Mouse (Mus musculus): ENCODE results near the gene Lipt1. TPM values are rescaled to one million over a fixed set of nuclear protein-coding genes. Genes with fewer than 3 reads are reported as not detected.

Gene Lipt1
- total and polyA plus RNA-seq, 3 experiments: 0.88 to 16.9 (median 9.7) TPM

DNA sequence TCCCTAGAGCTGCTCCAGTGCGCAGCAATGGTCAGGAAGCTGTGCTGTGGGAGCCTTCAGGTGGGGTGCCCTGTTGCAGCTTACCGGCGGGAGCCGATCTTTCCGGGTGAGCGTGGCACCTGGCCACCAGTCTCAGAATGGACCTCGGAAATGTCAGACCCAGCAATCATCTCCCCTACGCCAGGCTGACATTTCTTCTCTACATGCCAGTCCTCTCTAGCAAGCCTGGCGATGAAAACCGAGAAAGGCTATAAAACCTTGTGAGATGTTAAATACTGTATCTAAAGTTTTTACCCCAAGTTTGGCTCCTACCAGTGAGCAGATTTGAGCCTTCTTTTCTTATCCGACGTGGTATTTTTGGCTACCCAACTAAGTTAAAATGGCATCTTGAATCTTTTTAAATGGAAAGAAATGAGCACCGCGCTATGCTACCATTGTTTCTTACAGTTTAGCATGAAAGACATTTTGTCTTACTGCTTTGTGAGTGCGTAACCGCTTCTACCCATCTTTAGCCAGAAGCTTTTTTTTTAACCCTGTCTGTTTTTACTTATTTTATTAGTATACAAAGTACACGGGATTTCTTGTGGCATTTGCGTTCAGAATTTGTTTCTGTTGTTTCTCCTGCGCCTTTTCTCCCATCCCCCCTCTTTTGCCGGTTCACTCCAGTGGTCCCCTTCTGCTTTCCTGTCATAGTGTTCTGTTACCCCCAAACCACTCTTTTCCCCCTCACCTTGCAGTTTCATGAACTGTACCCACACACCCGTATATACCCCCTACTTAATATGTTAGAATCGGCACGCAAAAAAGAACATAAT, 5.9 kb upstream of the Lipt1 start:
- Histone ChIP-seq H3K27me3 (ENCODE audit: insufficient read depth, low read length) (peaks cover 4% of the 10 kb centered on the region; the same call in 1 of the 2 replicates), H3K36me3 (replicated peaks) (no peaks in the 10 kb centered on the region), H3K4me1 (ENCODE audit: insufficient read depth, low read depth, low read length) (peaks cover 30% of the 10 kb centered on the region), H3K4me3 (ENCODE audit: low read depth, low read length) (peak overlapping the region; percentile 80), H3K9me3 (replicated peaks) (no peaks in the 10 kb centered on the region)
- ATAC-seq (ENCODE audit: extremely low read depth, insufficient number of reproducible peaks, low FRiP score, poor library complexity, severe bottlenecking) (no peak), DNase-seq (ENCODE audit: low spot score) (no peak)
- TF ChIP-seq GATA2 (IDR thresholded peaks at IDR 0.05; ENCODE audit: borderline replicate concordance, low read depth, low read length) (no peak), TAL1 (conservative IDR thresholded peaks at IDR 0.05; ENCODE audit: low read depth, low read length) (no peak), POLR2AphosphoS5 (IDR thresholded peaks at IDR 0.05; ENCODE audit: insufficient replicate concordance, low read depth, low read length) (no peak; the same call in 1 of the 2 replicates), CTCF (IDR thresholded peaks at IDR 0.05; ENCODE audit: low read depth, low read length) (no peak), GATA1 (IDR thresholded peaks at IDR 0.05; ENCODE audit: borderline replicate concordance, low read length) (no peak)

DNA sequence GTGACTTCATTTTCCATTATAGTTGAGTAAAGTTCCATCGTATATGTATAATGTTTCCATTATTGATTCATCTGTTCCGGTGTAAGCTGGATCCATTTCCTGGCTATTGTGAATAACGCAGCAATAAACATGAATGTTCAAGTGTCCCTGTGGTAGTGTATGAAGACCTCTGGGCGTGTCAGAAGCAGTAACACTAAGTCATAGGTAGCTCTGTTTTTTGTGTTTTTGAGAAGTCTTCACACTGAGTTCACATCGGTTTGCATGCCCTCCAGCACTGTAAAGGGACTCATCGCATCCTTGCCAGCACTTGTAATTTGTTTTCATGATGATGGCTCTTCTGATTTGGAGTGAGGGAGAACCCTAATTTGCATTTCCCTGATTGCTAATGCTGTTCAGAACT, 5.3 kb upstream of the Lipt1 start, which contains the start of gene Tsga10:
TSS of gene Tsga10 (minus strand) at position 144 of the 400 bp plus-strand sequence.
- ATAC-seq (ENCODE audit: extremely low read depth, insufficient number of reproducible peaks, low FRiP score, poor library complexity, severe bottlenecking) (no peak), DNase-seq (ENCODE audit: low spot score) (no peak)
- Histone ChIP-seq H3K4me3 (ENCODE audit: low read depth, low read length) (peak within 1 kb of the TSS; percentile 80), H3K9me3 (replicated peaks) (no peaks in the 10 kb centered on the region), H3K4me1 (ENCODE audit: insufficient read depth, low read depth, low read length) (peaks cover 30% of the 10 kb centered on the region), H3K27me3 (ENCODE audit: insufficient read depth, low read length) (peaks cover 3% of the 10 kb centered on the region; the same call in 1 of the 2 replicates), H3K36me3 (replicated peaks) (no peaks in the 10 kb centered on the region)
- TF ChIP-seq TAL1 (conservative IDR thresholded peaks at IDR 0.05; ENCODE audit: low read depth, low read length): no peak
- TF ChIP-seq GATA2 (IDR thresholded peaks at IDR 0.05; ENCODE audit: borderline replicate concordance, low read depth, low read length): no peak
- TF ChIP-seq CTCF (IDR thresholded peaks at IDR 0.05; ENCODE audit: low read depth, low read length): no peak
- TF ChIP-seq GATA1 (IDR thresholded peaks at IDR 0.05; ENCODE audit: borderline replicate concordance, low read length): no peak

DNA sequence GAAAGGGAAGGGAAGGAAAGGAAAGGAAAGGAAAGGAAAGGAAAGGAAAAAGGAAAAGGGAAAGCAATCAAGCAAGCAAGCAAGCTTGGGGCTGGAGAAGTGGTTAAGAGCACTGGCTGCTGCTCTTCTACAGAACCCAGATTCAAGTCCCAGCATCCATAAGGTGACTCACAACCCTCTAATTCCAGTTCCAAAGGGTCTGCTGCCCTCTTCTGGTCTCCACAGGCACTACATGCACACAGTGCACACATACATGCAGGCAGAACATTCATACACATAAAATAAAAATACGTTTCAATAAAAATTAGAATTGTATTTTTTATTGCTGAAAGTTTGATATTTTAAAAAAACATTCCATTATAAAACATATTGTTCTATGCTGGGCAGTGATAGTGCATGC, 4.5 kb upstream of the Lipt1 start:
- TF ChIP-seq GATA1 (IDR thresholded peaks at IDR 0.05; ENCODE audit: borderline replicate concordance, low read length) (no peak), CTCF (IDR thresholded peaks at IDR 0.05; ENCODE audit: low read depth, low read length) (peak; percentile 93)

DNA sequence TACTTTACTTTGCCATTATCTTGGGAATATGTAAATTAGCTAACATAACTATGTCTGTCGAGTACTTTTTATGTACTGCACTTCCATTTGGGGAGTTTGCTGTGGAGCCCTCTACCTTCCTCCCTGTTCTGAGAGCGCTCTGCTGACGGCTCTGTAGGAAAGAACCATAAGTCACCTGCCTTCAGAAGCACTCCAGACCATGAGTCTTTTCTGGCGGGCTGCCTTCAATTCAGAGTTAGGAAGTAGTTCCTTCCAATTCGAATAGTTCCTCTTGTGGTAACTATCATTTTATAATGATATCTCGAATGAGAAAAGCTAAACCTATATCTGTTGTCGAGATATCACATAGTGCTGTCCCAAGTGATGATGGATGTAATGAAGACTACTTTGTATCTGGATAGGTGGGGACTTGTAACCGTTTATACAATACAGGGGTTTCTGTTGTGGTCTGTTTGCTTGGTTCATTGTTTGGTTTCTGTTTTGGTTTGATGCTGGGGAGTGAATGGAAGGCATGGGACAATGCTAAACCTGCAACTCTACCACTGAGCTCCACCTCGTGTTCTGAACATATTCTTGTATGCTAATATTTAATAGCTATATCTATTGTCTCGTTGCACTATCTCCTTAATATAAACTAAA, 3.7 kb upstream of the Lipt1 start:
- Histone ChIP-seq H3K36me3 (replicated peaks) (no peaks in the 10 kb centered on the region), H3K4me1 (ENCODE audit: insufficient read depth, low read depth, low read length) (peaks cover 35% of the 10 kb centered on the region), H3K4me3 (ENCODE audit: low read depth, low read length) (no peak overlapping the region), H3K9me3 (replicated peaks) (no peaks in the 10 kb centered on the region), H3K27me3 (ENCODE audit: insufficient read depth, low read length) (no peaks in the 10 kb centered on the region)
- DNase-seq (ENCODE audit: low spot score) (no peak), ATAC-seq (ENCODE audit: extremely low read depth, insufficient number of reproducible peaks, low FRiP score, poor library complexity, severe bottlenecking) (no peak)
- TF ChIP-seq GATA1 (IDR thresholded peaks at IDR 0.05; ENCODE audit: borderline replicate concordance, low read length): no peak

More for the DNA sequence above, 4.5 kb upstream of the Lipt1 start:
- Histone ChIP-seq H3K27me3 (ENCODE audit: insufficient read depth, low read length) (peaks cover 2% of the 10 kb centered on the region; the same call in 1 of the 2 replicates), H3K4me1 (ENCODE audit: insufficient read depth, low read depth, low read length) (peaks cover 35% of the 10 kb centered on the region), H3K4me3 (ENCODE audit: low read depth, low read length) (no peak overlapping the region), H3K36me3 (replicated peaks) (no peaks in the 10 kb centered on the region), H3K9me3 (replicated peaks) (no peaks in the 10 kb centered on the region)
- no peak for DNase-seq (ENCODE audit: low spot score)
- no peak for ATAC-seq (ENCODE audit: extremely low read depth, insufficient number of reproducible peaks, low FRiP score, poor library complexity, severe bottlenecking)

DNA sequence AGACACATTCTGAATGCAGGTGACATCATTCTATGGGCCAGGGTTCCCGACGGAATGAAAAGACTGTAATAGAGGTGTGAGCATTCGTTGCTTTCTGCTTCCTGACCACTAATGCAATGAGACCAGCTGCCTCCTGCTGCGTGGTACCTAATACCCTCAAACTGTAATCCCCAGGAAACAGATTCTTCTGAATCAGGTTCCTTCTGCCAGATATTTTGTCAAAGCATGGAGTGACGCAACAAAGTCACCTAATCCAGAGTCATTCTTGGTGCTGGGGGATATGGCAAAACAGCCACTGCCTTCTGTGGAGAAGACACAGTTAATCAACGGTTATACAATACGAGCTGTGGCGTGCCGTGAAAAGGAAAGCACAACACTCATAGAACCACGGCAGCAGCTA, 2.9 kb upstream of the Lipt1 start:
- Histone ChIP-seq H3K27me3 (ENCODE audit: insufficient read depth, low read length) (no peaks in the 10 kb centered on the region), H3K9me3 (replicated peaks) (no peaks in the 10 kb centered on the region), H3K4me1 (ENCODE audit: insufficient read depth, low read depth, low read length) (peaks cover 41% of the 10 kb centered on the region), H3K4me3 (ENCODE audit: low read depth, low read length) (no peak overlapping the region), H3K36me3 (replicated peaks) (no peaks in the 10 kb centered on the region)
- TF ChIP-seq CTCF (IDR thresholded peaks at IDR 0.05; ENCODE audit: low read depth, low read length) (no peak), GATA2 (IDR thresholded peaks at IDR 0.05; ENCODE audit: borderline replicate concordance, low read depth, low read length) (no peak), GATA1 (IDR thresholded peaks at IDR 0.05; ENCODE audit: borderline replicate concordance, low read length) (no peak), TAL1 (conservative IDR thresholded peaks at IDR 0.05; ENCODE audit: low read depth, low read length) (no peak), POLR2AphosphoS5 (IDR thresholded peaks at IDR 0.05; ENCODE audit: insufficient replicate concordance, low read depth, low read length) (no peak)
- DNase-seq (ENCODE audit: low spot score) (no peak), ATAC-seq (ENCODE audit: extremely low read depth, insufficient number of reproducible peaks, low FRiP score, poor library complexity, severe bottlenecking) (no peak)

DNA sequence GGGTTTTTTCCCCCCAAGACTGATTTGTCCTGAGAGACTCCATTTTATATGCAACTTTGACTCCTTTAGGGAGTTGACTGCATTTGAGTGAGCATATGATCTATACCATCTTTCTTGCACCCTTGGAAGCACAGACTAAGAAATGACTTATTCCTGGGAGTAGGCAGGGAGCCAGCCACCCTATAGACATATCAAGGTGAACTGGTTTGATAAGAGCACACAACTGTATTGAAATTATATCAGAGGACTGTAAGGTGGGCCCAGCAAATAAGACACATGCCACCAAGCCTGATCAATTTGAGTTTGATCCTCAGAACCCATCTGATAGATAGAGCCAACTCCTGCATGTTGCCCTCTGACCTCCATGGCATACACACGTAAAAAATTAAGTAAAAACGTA, 2.2 kb upstream of the Lipt1 start:
- H3K4me1 ChIP-seq (ENCODE audit: insufficient read depth, low read depth, low read length): peaks cover 40% of the 10 kb centered on the region
- TF ChIP-seq GATA2 (IDR thresholded peaks at IDR 0.05; ENCODE audit: borderline replicate concordance, low read depth, low read length): no peak
- TF ChIP-seq CTCF (IDR thresholded peaks at IDR 0.05; ENCODE audit: low read depth, low read length): no peak
- no peak for TF ChIP-seq POLR2AphosphoS5 (IDR thresholded peaks at IDR 0.05; ENCODE audit: insufficient replicate concordance, low read depth, low read length)
- TF ChIP-seq GATA1 (IDR thresholded peaks at IDR 0.05; ENCODE audit: borderline replicate concordance, low read length): no peak
- no peak for TF ChIP-seq TAL1 (conservative IDR thresholded peaks at IDR 0.05; ENCODE audit: low read depth, low read length)

More for the DNA sequence above, 2.2 kb upstream of the Lipt1 start:
- Histone ChIP-seq H3K36me3 (replicated peaks) (peaks cover 4% of the 10 kb centered on the region), H3K9me3 (replicated peaks) (no peaks in the 10 kb centered on the region), H3K27me3 (ENCODE audit: insufficient read depth, low read length) (no peaks in the 10 kb centered on the region), H3K4me3 (ENCODE audit: low read depth, low read length) (no peak overlapping the region)
- DNase-seq (ENCODE audit: low spot score) (no peak), ATAC-seq (ENCODE audit: extremely low read depth, insufficient number of reproducible peaks, low FRiP score, poor library complexity, severe bottlenecking) (no peak)

Measured in G1E (cell line).